Mouse (Mus musculus) right cerebral cortex, postnatal 14 days (tissue): ENCODE measurements around the gene Lsm12.

Experiments
- DNase-seq: peaks from one replicate; pipeline ENCODE4 v3.0.0; 2022

The Lsm12 gene

GRCm38 (mm10) chr11:102184646-102185495, at the start of gene Lsm12:
Lsm12 (minus strand) TSS chr11:102185296.
- peak; percentile 94 for DNase-seq

- peak; percentile 97 for DNase-seq
Measured at GRCm38 (mm10) chr11:102230006-102230741, 45.1 kb upstream of the Lsm12 start, which contains the start of gene Hdac5. Hdac5 (minus strand) TSS chr11:102230166.

GRCm38 (mm10) chr11:102229331-102229953, 44.3 kb upstream of the Lsm12 start:
- DNase-seq = peak; percentile 30

GRCm38 (mm10) chr11:102228646-102229268, 43.7 kb upstream of the Lsm12 start:
- DNase-seq = no peak

GRCm38 (mm10) chr11:102228191-102228545, 43.1 kb upstream of the Lsm12 start:
- no peak for DNase-seq

- DNase-seq = no peak
Measured at GRCm38 (mm10) chr11:102227270-102228190, 42.4 kb upstream of the Lsm12 start.

- no peak for DNase-seq
Measured at GRCm38 (mm10) chr11:102226067-102226978, 41.2 kb upstream of the Lsm12 start.

GRCm38 (mm10) chr11:102225221-102225620, 40.1 kb upstream of the Lsm12 start:
- DNase-seq = no peak

- DNase-seq = no peak
Measured at GRCm38 (mm10) chr11:102224686-102225085, 39.6 kb upstream of the Lsm12 start.

- DNase-seq = peak; percentile 62
Measured at GRCm38 (mm10) chr11:102223166-102223565, 38.1 kb upstream of the Lsm12 start.

- DNase-seq = no peak
Measured at GRCm38 (mm10) chr11:102221954-102222351, 36.9 kb upstream of the Lsm12 start.

GRCm38 (mm10) chr11:102221243-102221953, 36.3 kb upstream of the Lsm12 start:
- DNase-seq = no peak

GRCm38 (mm10) chr11:102220451-102220850, 35.4 kb upstream of the Lsm12 start:
- no peak for DNase-seq

GRCm38 (mm10) chr11:102219994-102220346, 34.9 kb upstream of the Lsm12 start:
- no peak for DNase-seq

- no peak for DNase-seq
Measured at GRCm38 (mm10) chr11:102219247-102219993, 34.3 kb upstream of the Lsm12 start.

GRCm38 (mm10) chr11:102218783-102219182, 33.7 kb upstream of the Lsm12 start:
- DNase-seq = peak; percentile 93

GRCm38 (mm10) chr11:102217876-102218430, 32.9 kb upstream of the Lsm12 start:
- no peak for DNase-seq

GRCm38 (mm10) chr11:102217396-102217795, 32.3 kb upstream of the Lsm12 start:
- DNase-seq = no peak

GRCm38 (mm10) chr11:102216886-102217240, 31.8 kb upstream of the Lsm12 start:
- no peak for DNase-seq
